Mouse (Mus musculus) G1E (cell line): ENCODE data around the gene Tas1r2. TPM values are rescaled to one million over a fixed set of nuclear protein-coding genes. Genes with fewer than 3 reads are reported as not detected.

Source experiments
- ATAC-seq: 2 replicates; pipeline ENCODE4 v1.8.0; 2016; ENCODE audit warnings: mild to moderate bottlenecking; ENCODE audit not compliant: insufficient number of reproducible peaks, poor library complexity, low FRiP score, severe bottlenecking; ENCODE audit errors: extremely low read depth
- DNase-seq: peaks from one replicate; pipeline ENCODE4 v3.0.0; 2012; ENCODE audit warnings: low spot score
- H3K27me3 ChIP-seq: 2 replicates; pipeline ENCODE4 v1.6.1; 2012; ENCODE audit warnings: mild to moderate bottlenecking, low read length, inconsistent platforms; ENCODE audit not compliant: insufficient read depth
- H3K36me3 ChIP-seq: replicated peaks from 2 replicates; pipeline ENCODE3; 2012; ENCODE audit warnings: mild to moderate bottlenecking, inconsistent platforms
- H3K4me1 ChIP-seq: 2 replicates; pipeline ENCODE4 v1.6.1; 2012; ENCODE audit warnings: low read depth, low read length, inconsistent platforms, mixed read lengths; ENCODE audit not compliant: insufficient read depth
- H3K4me3 ChIP-seq: 2 replicates; pipeline ENCODE4 v1.5.1; 2012; ENCODE audit warnings: low read depth, mild to moderate bottlenecking, inconsistent platforms, low read length, moderate library complexity, mixed read lengths
- H3K9me3 ChIP-seq: replicated peaks from 2 replicates; pipeline ENCODE4 v1.6.1; 2012; ENCODE audit warnings: inconsistent platforms
- CTCF ChIP-seq: IDR thresholded peaks from 2 replicates; pipeline ENCODE4 v1.5.1; 2012; ENCODE audit warnings: low read depth, low read length, inconsistent platforms, mixed read lengths
- GATA1 ChIP-seq: IDR thresholded peaks from 2 replicates; pipeline ENCODE4 v1.6.1; 2012; ENCODE audit warnings: borderline replicate concordance, low read length, inconsistent platforms, mixed read lengths
- GATA2 ChIP-seq: IDR thresholded peaks from 2 replicates; pipeline ENCODE4 v1.6.1; 2012; ENCODE audit warnings: low read depth, low read length, inconsistent platforms, borderline replicate concordance
- POLR2AphosphoS5 ChIP-seq: IDR thresholded peaks from 2 replicates; pipeline ENCODE4 v1.6.1; 2012; ENCODE audit warnings: low read depth, low read length, inconsistent platforms; ENCODE audit not compliant: insufficient replicate concordance
- TAL1 ChIP-seq: conservative IDR thresholded peaks from 2 replicates; pipeline ENCODE4 v1.6.1; 2012; ENCODE audit warnings: low read depth, low read length, inconsistent platforms, mixed read lengths
- polyA plus RNA-seq: library from polyadenylated mRNA; stranded (reverse); fragments of >175 nt; gene quantifications from 2 replicates; pipeline ENCODE4 v1.2.3, GENCODE M21; 2012
- total RNA-seq, 2 experiments: library from RNA; stranded (forward) in 1 of 2; stranded (reverse) in 1 of 2; fragments of 200-1000 nt in 1 of 2; fragments of >200 nt in 1 of 2; fragmentation: Nextera tagmentation in 1 of 2; gene quantifications; 2 replicates each; pipeline ENCODE4 v1.2.3; 2014 to 2017

Tas1r2 gene
- total and polyA plus RNA-seq, 3 experiments, result not detected

- Histone ChIP-seq H3K9me3 (no peaks in the 10 kb centered on the region), H3K4me3 (no peak overlapping the region), H3K4me1 (peaks cover 56% of the 10 kb centered on the region), H3K36me3 (peaks cover 79% of the 10 kb centered on the region), H3K27me3 (no peaks in the 10 kb centered on the region)
- TF ChIP-seq POLR2AphosphoS5, result no peak
- TF ChIP-seq GATA2, result no peak
- TF ChIP-seq CTCF, result no peak
- TF ChIP-seq GATA1, result no peak
- TF ChIP-seq TAL1, result no peak
- DNase-seq, result no peak
- no peak for ATAC-seq
Measured at GRCm38 (mm10) chr4:139632254-139632580, 21.1 kb upstream of the Tas1r2 start.

- no peaks in the 10 kb centered on the region for H3K9me3 ChIP-seq
- ATAC-seq (no peak), DNase-seq (peak; percentile 57)
- H3K4me1 ChIP-seq, result peaks cover 66% of the 10 kb centered on the region
- H3K27me3 ChIP-seq, result no peaks in the 10 kb centered on the region
- peaks cover 70% of the 10 kb centered on the region for H3K36me3 ChIP-seq
- peak; percentile 99 for TF ChIP-seq CTCF
- TF ChIP-seq TAL1, result no peak
- no peak for TF ChIP-seq GATA2
- H3K4me3 ChIP-seq, result no peak overlapping the region
Measured at GRCm38 (mm10) chr4:139636373-139636772, 17.0 kb upstream of the Tas1r2 start.

- Histone ChIP-seq H3K4me3 (peak overlapping the region; percentile 73; the same call in 1 of the 2 replicates), H3K27me3 (no peaks in the 10 kb centered on the region), H3K9me3 (no peaks in the 10 kb centered on the region), H3K36me3 (peaks cover 75% of the 10 kb centered on the region), H3K4me1 (peaks cover 71% of the 10 kb centered on the region)
- ATAC-seq (no peak), DNase-seq (no peak)
- no peak for TF ChIP-seq POLR2AphosphoS5
- no peak for TF ChIP-seq GATA2
- no peak for TF ChIP-seq TAL1
- no peak for TF ChIP-seq CTCF
- TF ChIP-seq GATA1, result no peak
Measured at GRCm38 (mm10) chr4:139637847-139638246, 15.5 kb upstream of the Tas1r2 start.

GRCm38 (mm10) chr4:139638356-139638755 lies 15.0 kb upstream of the Tas1r2 start:
- no peak for TF ChIP-seq GATA2
- TF ChIP-seq CTCF, result no peak
- no peak for TF ChIP-seq TAL1
- TF ChIP-seq POLR2AphosphoS5, result no peak
- Histone ChIP-seq H3K9me3 (no peaks in the 10 kb centered on the region), H3K36me3 (peaks cover 80% of the 10 kb centered on the region), H3K4me1 (peaks cover 75% of the 10 kb centered on the region), H3K27me3 (no peaks in the 10 kb centered on the region), H3K4me3 (peak overlapping the region; percentile 73)
- DNase-seq, result no peak
- no peak for ATAC-seq

GRCm38 (mm10) chr4:139639801-139640200 lies 13.5 kb upstream of the Tas1r2 start:
- TF ChIP-seq POLR2AphosphoS5, result no peak; the same call in 1 of the 2 replicates
- TF ChIP-seq TAL1, result no peak
- no peak for TF ChIP-seq CTCF
- no peak for TF ChIP-seq GATA1
- TF ChIP-seq GATA2, result no peak
- ATAC-seq (peak; percentile 48), DNase-seq (peak; percentile 71)
- Histone ChIP-seq H3K4me3 (peak overlapping the region; percentile 73), H3K4me1 (peaks cover 84% of the 10 kb centered on the region), H3K9me3 (no peaks in the 10 kb centered on the region), H3K36me3 (peaks cover 81% of the 10 kb centered on the region), H3K27me3 (no peaks in the 10 kb centered on the region)

GRCm38 (mm10) chr4:139640333-139640732 lies 13.0 kb upstream of the Tas1r2 start:
- Histone ChIP-seq H3K36me3 (peaks cover 81% of the 10 kb centered on the region), H3K27me3 (no peaks in the 10 kb centered on the region), H3K9me3 (no peaks in the 10 kb centered on the region), H3K4me1 (peaks cover 84% of the 10 kb centered on the region), H3K4me3 (peak overlapping the region; percentile 73)
- DNase-seq, result peak; percentile 79
- no peak for TF ChIP-seq POLR2AphosphoS5
- TF ChIP-seq TAL1, result peak; percentile 63
- peak; percentile 42 for ATAC-seq

GRCm38 (mm10) chr4:139640775-139641174 lies 12.6 kb upstream of the Tas1r2 start:
- peak; percentile 71 for DNase-seq
- no peak for TF ChIP-seq CTCF
- TF ChIP-seq POLR2AphosphoS5, result no peak
- no peak for TF ChIP-seq GATA2
- TF ChIP-seq GATA1, result no peak
- no peak for TF ChIP-seq TAL1
- H3K36me3 ChIP-seq, result peaks cover 81% of the 10 kb centered on the region
- peaks cover 83% of the 10 kb centered on the region for H3K4me1 ChIP-seq
- H3K27me3 ChIP-seq, result no peaks in the 10 kb centered on the region
- H3K4me3 ChIP-seq, result peak overlapping the region; percentile 73
- no peaks in the 10 kb centered on the region for H3K9me3 ChIP-seq
- ATAC-seq, result peak; percentile 2; the same call in 1 of the 2 replicates
